ENCODE assay signal across 14 mouse cellular contexts in genomic region chr7:29368004-29368320, GRCm38 (mm10).
DNase-seq lines count a peak whose midpoint lies in the region; ATAC-seq lines count a peak whose summit lies in the region.
"Had no signal": no experiment of that assay in that cellular context is flagged by ENCODE, and none has a peak within 500 bp of the region (broad histone marks: within the 10 kb centered on the region; RNA-seq: fewer than 3 reads in every experiment).

No protein-coding gene starts in this region.

- H3K27ac ChIP-seq in intestine, embryonic 16.5 days (ENCODE audit: low read length), result no peak overlapping the region
- no peak overlapping the region for H3K27ac ChIP-seq in intestine, embryonic 15.5 days
- peak overlapping the region; percentile 68 for H3K27ac ChIP-seq in forebrain, embryonic 16.5 days (ENCODE audit: low read length)
- 0 out of 2 replicates have a peak overlapping the region, but pooled peaks have one; percentile 34 for H3K27ac ChIP-seq in midbrain, embryonic 10.5 days (replicated peaks)
- H3K27ac ChIP-seq in neural tube, embryonic 15.5 days (replicated peaks), result peak overlapping the region; percentile 85
- H3K27ac ChIP-seq: liver, embryonic 13.5 days had no signal

- H3K9ac ChIP-seq in intestine, embryonic 16.5 days (ENCODE audit: low read depth, low read length), result no peak overlapping the region
- H3K9ac ChIP-seq in intestine, embryonic 15.5 days, result no peak overlapping the region
- peak overlapping the region; percentile 14 for H3K9ac ChIP-seq in forebrain, embryonic 16.5 days (replicated peaks; ENCODE audit: low read depth, low read length)
- H3K9ac ChIP-seq in neural tube, embryonic 15.5 days (replicated peaks), result no peak overlapping the region; the same call in 1 of the 2 replicates
- H3K9ac ChIP-seq: liver, embryonic 13.5 days had no signal

- H3K9me3 ChIP-seq in intestine, embryonic 16.5 days (ENCODE audit: control insufficient read depth, low read length), result no peaks in the 10 kb centered on the region
- H3K9me3 ChIP-seq in intestine, embryonic 15.5 days, result no peaks in the 10 kb centered on the region
- H3K9me3 ChIP-seq in forebrain, embryonic 16.5 days (ENCODE audit: control insufficient read depth, low read length), result no peaks in the 10 kb centered on the region
- no peaks in the 10 kb centered on the region for H3K9me3 ChIP-seq in midbrain, embryonic 10.5 days (replicated peaks)
- no peaks in the 10 kb centered on the region for H3K9me3 ChIP-seq in neural tube, embryonic 15.5 days (replicated peaks)
- H3K9me3 ChIP-seq: liver, embryonic 13.5 days had no signal

- no peaks in the 10 kb centered on the region for H3K27me3 ChIP-seq in intestine, embryonic 16.5 days (replicated peaks; ENCODE audit: control insufficient read depth, insufficient read depth, low read length)
- H3K27me3 ChIP-seq in intestine, embryonic 15.5 days (replicated peaks), result no peaks in the 10 kb centered on the region
- H3K27me3 ChIP-seq in forebrain, embryonic 16.5 days (replicated peaks; ENCODE audit: control insufficient read depth, insufficient read depth, low read length), result no peaks in the 10 kb centered on the region
- H3K27me3 ChIP-seq in midbrain, embryonic 10.5 days (ENCODE audit: low read depth, poor library complexity, severe bottlenecking), result no peaks in the 10 kb centered on the region
- H3K27me3 ChIP-seq in neural tube, embryonic 15.5 days (replicated peaks), result no peaks in the 10 kb centered on the region
- H3K27me3 ChIP-seq: liver, embryonic 13.5 days had no signal

- no peaks in the 10 kb centered on the region for H3K4me1 ChIP-seq in intestine, embryonic 16.5 days (ENCODE audit: control insufficient read depth, insufficient read depth, low read length)
- no peaks in the 10 kb centered on the region for H3K4me1 ChIP-seq in intestine, embryonic 15.5 days (replicated peaks)
- H3K4me1 ChIP-seq in forebrain, embryonic 16.5 days (replicated peaks; ENCODE audit: control insufficient read depth, insufficient read depth, low read length), result peaks cover 20% of the 10 kb centered on the region
- H3K4me1 ChIP-seq in midbrain, embryonic 10.5 days, result peaks cover 10% of the 10 kb centered on the region
- peaks cover 34% of the 10 kb centered on the region for H3K4me1 ChIP-seq in neural tube, embryonic 15.5 days
- H3K4me1 ChIP-seq: liver, embryonic 13.5 days had no signal

- no peak overlapping the region for H3K4me2 ChIP-seq in intestine, embryonic 16.5 days (ENCODE audit: low read depth, low read length)
- H3K4me2 ChIP-seq in intestine, embryonic 15.5 days (replicated peaks), result no peak overlapping the region
- H3K4me2 ChIP-seq in forebrain, embryonic 16.5 days (ENCODE audit: low read length), result no peak overlapping the region
- peak overlapping the region; percentile 34 for H3K4me2 ChIP-seq in neural tube, embryonic 15.5 days
- H3K4me2 ChIP-seq: liver, embryonic 13.5 days had no signal

- 43% methylated on average over 5 of the region's 5 CpGs for WGBS in intestine, embryonic 16.5 days
- 45% methylated on average over 5 of the region's 5 CpGs for WGBS in intestine, embryonic 15.5 days
- 42% methylated on average over 5 of the region's 5 CpGs for WGBS in forebrain, embryonic 16.5 days
- 70% methylated on average over 5 of the region's 5 CpGs for WGBS in midbrain, embryonic 10.5 days
- 25% methylated on average over 5 of the region's 5 CpGs for WGBS in neural tube, embryonic 15.5 days

- no peak for DNase-seq in midbrain, embryonic 10.5 days (ENCODE audit: low spot score)
- DNase-seq in lung, postnatal 36 days, result no peak
- no peak for DNase-seq in heart, postnatal 14 days
- DNase-seq: B cell, adult 2 months; gastrocnemius, postnatal 10 days; kidney, postnatal 36 days; liver, embryonic 13.5 days; lung, postnatal 14 days had no signal

- H3K36me3 ChIP-seq in intestine, embryonic 16.5 days (ENCODE audit: control insufficient read depth, insufficient read depth, low read length), result peaks cover 4% of the 10 kb centered on the region
- H3K36me3 ChIP-seq in intestine, embryonic 15.5 days, result peaks cover 17% of the 10 kb centered on the region
- H3K36me3 ChIP-seq in forebrain, embryonic 16.5 days (ENCODE audit: control insufficient read depth, insufficient read depth), result no peaks in the 10 kb centered on the region
- H3K36me3 ChIP-seq in midbrain, embryonic 10.5 days, result peaks cover 21% of the 10 kb centered on the region
- peaks cover 27% of the 10 kb centered on the region for H3K36me3 ChIP-seq in neural tube, embryonic 15.5 days

- no peak overlapping the region for H3K4me3 ChIP-seq in intestine, embryonic 16.5 days (ENCODE audit: low read length)
- no peak overlapping the region for H3K4me3 ChIP-seq in intestine, embryonic 15.5 days (replicated peaks)
- H3K4me3 ChIP-seq in forebrain, embryonic 16.5 days (replicated peaks; ENCODE audit: low read length), result no peak overlapping the region
- no peak overlapping the region for H3K4me3 ChIP-seq in midbrain, embryonic 10.5 days
- no peak overlapping the region for H3K4me3 ChIP-seq in neural tube, embryonic 15.5 days (replicated peaks)
- H3K4me3 ChIP-seq: liver, embryonic 13.5 days had no signal

- intact Hi-C loops in heart, postnatal 14 days (cut with DNase I), result no loop called here

- 0 out of 2 replicates have a peak, but pooled peaks have one; percentile 8 for ATAC-seq in intestine, embryonic 16.5 days
- ATAC-seq in intestine, embryonic 15.5 days, result no peak
- no peak; the same call in 1 of the 2 replicates for ATAC-seq in forebrain, embryonic 16.5 days
- no peak for ATAC-seq in neural tube, embryonic 15.5 days (ENCODE audit: low FRiP score)
- no peak for ATAC-seq in activated CD4-positive, CD25-positive, alpha-beta regulatory T cell, adult 4 months
- ATAC-seq: inflammation-experienced regulatory T-cells, adult 6 months had no signal

Comparison
In these comparisons a context has a peak if more than half of its experiments do, and no peak if none do; other contexts are left out.
1. H3K27ac ChIP-seq: peak in forebrain, embryonic 16.5 days (single experiment), midbrain, embryonic 10.5 days (single experiment) and neural tube, embryonic 15.5 days (single experiment); none in intestine, embryonic 16.5 days (single experiment) and intestine, embryonic 15.5 days (single experiment).